Mouse (Mus musculus) T-helper 1 cell (primary cell): ENCODE measurements around the gene Sspo.

Source experiments
- in situ Hi-C: fragments of 300-600 bp; cut with MboI, MseI; formaldehyde crosslinking; loops from one replicate; pipeline ENCODE4 v1.15.1; 2025; ENCODE audit warnings: high pct_unique_total_duplicates

Sspo gene

DNA sequence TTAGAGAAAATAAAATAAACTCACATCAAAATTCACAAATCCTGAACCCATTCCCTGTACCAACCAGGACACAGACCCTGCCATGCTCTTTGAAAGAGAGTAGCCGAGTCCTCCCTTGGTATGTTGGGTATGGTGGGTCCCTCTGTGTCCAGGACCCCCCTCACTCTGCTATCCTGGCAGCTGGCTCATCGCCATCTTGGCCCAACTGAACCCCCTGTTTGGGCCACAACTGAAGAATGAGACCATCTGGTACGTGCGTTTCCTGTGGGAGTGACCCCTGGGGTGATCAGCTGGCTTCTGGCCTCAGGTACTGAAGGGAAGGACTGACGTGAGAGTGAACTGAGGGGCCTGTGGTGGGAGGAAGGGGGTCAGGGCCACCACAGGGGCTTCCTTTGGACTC, 91.8 kb downstream of the Sspo start:
- in situ Hi-C loops: loop anchor here (5.0 kb wide), 1 partner anchor 363 kb away; no protein-coding TSS in a partner anchor

DNA sequence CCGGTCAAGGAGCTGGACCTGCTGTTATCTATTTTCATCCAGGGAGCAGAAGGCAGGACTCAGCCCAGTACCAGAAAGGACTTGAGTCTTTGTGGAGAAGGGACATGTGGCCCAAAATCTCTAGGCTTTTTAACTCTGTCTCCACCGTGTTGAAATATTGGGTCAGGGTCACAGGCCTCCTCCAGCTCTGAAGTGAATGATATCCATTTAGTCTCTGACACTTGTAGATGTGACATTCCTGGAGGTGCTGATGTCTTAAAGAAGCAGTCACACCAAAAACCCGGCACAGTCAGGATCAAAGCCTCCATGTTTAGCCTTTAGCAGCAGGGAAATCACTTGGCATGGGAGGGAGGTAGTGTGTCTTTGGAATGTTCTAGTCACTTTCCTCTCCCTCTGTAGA, 92.7 kb downstream of the Sspo start:
- in situ Hi-C loops: no loop called here

GRCm38 (mm10) chr6:48541560-48542450, 93.8 kb downstream of the Sspo start:
- in situ Hi-C loops: no loop called here

DNA sequence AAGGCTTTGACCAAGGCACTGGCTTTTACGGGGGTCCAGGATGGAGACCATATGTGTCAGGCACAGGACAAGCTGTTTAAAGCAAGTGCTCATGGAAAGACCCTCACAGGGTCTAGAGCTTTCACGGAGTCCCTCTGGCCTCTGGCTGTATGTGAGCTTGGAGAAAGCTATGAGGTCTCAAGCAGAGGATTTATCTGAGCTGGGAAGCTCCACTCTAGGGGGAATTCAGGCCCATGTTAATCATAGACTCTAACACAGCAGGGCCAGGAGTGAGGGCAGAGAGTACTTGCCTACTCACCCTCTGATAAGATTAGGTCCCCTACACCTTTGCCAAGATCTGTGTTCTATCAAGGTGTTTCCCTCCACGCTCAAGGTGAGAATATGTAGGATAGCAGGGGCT, 94.6 kb downstream of the Sspo start:
- in situ Hi-C loops: no loop called here

GRCm38 (mm10) chr6:48545251-48545650, 97.2 kb downstream of the Sspo start:
- in situ Hi-C loops: no loop called here

GRCm38 (mm10) chr6:48546271-48546670, 98.2 kb downstream of the Sspo start:
- in situ Hi-C loops: no loop called here

- in situ Hi-C loops: no loop called here
Measured at GRCm38 (mm10) chr6:48546858-48547257, 98.8 kb downstream of the Sspo start.

- in situ Hi-C loops: no loop called here
Measured at GRCm38 (mm10) chr6:48548314-48548713, 100.3 kb downstream of the Sspo start.
